Mouse (Mus musculus) olfactory bulb, adult 2 months (tissue): ENCODE measurements around the gene Iqgap2.

Experiments used
- CTCF ChIP-seq: fragments of 200-500 bp; IDR thresholded peaks from 2 replicates; pipeline ENCODE4 v1.5.1; 2012; ENCODE audit warnings: low read depth, mild to moderate bottlenecking, low read length, moderate library complexity; ENCODE audit not compliant: insufficient read depth
- POLR2A ChIP-seq: fragments of 200-500 bp; IDR thresholded peaks from 2 replicates; pipeline ENCODE4 v1.6.1; 2012; ENCODE audit warnings: mild to moderate bottlenecking, low read depth, low read length, moderate library complexity; ENCODE audit not compliant: insufficient read depth

- no peak for TF ChIP-seq CTCF
- TF ChIP-seq POLR2A, result no peak
Observed at GRCm38 (mm10) chr13:95715356-95715755, 176.4 kb downstream of the Iqgap2 start.
